Mouse (Mus musculus): ENCODE data around the gene Psd4.

DNA sequence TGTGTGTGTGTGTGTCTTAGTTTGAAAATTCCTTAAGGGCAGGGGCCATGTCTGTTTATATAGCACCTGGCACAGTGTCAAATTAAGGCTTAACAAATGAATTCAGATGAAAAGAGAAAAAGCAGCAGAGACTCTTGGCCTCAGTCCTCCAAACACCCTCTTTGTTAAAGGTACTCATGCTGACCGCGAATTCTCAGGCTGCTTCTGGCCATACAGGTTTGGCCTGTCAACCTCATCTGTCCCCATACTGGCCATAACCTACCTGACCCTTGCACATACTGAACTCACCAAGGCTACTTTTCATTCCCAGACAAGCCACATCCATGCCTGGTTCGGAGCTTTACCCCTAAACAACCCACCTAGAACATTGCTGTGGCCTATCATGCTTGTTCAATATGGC lies 45.8 kb downstream of the Psd4 start:
- TF ChIP-seq CTCF (IDR thresholded peaks at IDR 0.05; ENCODE audit: borderline replicate concordance, insufficient read depth, low read depth, low read length) (no peak), POLR2A (IDR thresholded peaks at IDR 0.05; ENCODE audit: borderline replicate concordance, insufficient read depth, low read length) (no peak)
